Mouse (Mus musculus): ENCODE results near the gene Mertk. TPM values are rescaled to one million over a fixed set of nuclear protein-coding genes. Genes with fewer than 3 reads are reported as not detected.

Mertk gene
- total and polyA plus RNA-seq, 2 experiments from 2014 or later: 3.0 to 6.3 TPM

DNA sequence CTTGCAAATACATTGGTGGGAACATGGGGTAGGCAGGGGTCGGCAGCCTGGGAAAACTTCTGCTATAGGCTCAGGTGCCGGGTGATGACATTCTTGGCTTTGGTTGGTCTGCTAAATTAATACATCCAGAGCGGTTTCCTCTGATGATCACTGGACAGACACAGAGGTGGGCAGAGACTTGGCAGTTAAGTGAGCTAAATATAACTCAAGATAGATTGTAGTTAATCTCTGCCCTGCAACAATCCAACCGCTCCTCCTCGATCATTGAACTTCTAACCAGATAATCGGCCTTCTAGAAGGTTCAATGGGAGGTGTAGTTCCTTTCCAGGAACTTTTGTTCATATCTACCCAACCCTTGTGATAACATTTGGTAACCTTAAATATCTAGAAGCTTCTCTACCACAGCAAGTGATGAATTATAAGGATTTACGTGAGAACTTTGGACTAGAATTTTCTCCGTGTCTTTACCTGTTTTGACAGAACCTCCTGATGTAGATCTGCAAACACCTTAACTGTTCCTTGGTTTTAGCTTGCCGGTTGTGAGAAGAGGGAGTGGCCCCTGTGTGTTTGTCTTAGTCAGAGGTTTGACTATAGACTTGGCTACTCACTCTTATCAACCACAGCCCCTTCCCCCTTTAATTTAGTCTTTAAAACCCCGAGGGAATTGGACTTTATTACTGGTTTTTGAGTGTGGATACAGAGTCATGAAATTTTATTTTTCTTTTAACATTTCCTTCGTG is 92.3 kb downstream of the Mertk start:
- Histone ChIP-seq H3K27ac (no peak overlapping the region), H3K4me2 (ENCODE audit: low read depth, low read length) (no peak overlapping the region), H3K27me3 (ENCODE audit: insufficient read depth, low read length) (no peaks in the 10 kb centered on the region), H3K9ac (replicated peaks; ENCODE audit: low read length) (no peak overlapping the region), H3K4me3 (ENCODE audit: low read length) (no peak overlapping the region), H3K9me3 (ENCODE audit: low read length) (no peaks in the 10 kb centered on the region), H3K36me3 (ENCODE audit: insufficient read depth, low read length) (no peaks in the 10 kb centered on the region), H3K4me1 (ENCODE audit: insufficient read depth, low read length) (no peaks in the 10 kb centered on the region)
- DNase-seq (ENCODE audit: low spot score) (no peak), ATAC-seq (no peak)
- TF ChIP-seq CTCF (IDR thresholded peaks at IDR 0.05; ENCODE audit: low read depth): no peak
- WGBS: 91% methylated on average over 11 of the region's 11 CpGs

DNA sequence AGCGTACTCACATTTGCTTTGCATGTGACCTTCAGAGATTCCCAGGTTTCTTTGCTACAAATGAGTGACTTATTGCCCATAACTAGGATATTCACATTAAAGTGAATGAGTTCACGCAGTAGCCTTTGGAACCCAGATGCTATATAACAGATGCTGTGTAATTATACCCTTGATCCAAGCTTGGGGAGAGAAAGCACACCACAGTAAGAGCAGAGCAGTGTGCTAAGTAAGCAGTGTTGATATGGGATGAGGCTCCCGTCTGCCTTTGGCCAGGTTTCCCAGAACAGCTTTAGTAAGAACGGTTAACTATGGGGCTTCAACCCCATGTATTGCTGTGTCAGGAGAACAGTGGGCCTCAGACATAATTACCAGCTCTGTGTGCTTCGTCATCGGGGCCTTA is 95.2 kb downstream of the Mertk start:
- 64% methylated on average over 6 of the region's 6 CpGs for WGBS
- H3K9ac ChIP-seq (replicated peaks; ENCODE audit: low read length): no peak overlapping the region
- no peaks in the 10 kb centered on the region for H3K9me3 ChIP-seq (ENCODE audit: low read length)
- H3K4me2 ChIP-seq (ENCODE audit: low read depth, low read length): no peak overlapping the region
- no peak overlapping the region for H3K4me3 ChIP-seq (ENCODE audit: low read length)
- H3K4me1 ChIP-seq (ENCODE audit: insufficient read depth, low read length): no peaks in the 10 kb centered on the region
- no peak for ATAC-seq
- no peak for TF ChIP-seq CTCF (IDR thresholded peaks at IDR 0.05; ENCODE audit: low read depth)
- no peaks in the 10 kb centered on the region for H3K36me3 ChIP-seq (ENCODE audit: insufficient read depth, low read length)
- H3K27ac ChIP-seq: no peak overlapping the region
- no peak for DNase-seq (ENCODE audit: low spot score)
- H3K27me3 ChIP-seq (ENCODE audit: insufficient read depth, low read length): no peaks in the 10 kb centered on the region

DNA sequence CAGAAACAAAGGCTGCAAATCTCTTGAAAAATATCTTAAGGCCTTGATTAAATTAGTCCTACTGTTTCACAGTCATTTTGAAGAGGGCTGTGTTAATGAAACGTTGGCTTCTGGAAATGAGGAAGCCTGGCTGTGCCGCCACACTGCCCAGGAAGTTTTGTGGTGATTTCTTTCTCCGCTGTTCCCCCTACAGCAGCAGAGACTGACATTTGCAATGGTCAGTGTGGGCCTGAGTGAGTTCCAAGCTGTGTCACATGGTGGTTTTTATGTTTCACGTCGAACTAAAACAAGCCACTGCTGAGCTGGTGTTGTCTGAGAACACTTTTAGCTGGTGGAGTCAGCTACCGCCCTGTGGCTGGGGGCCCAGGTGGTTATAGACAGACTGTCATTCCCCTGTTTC is 97.7 kb downstream of the Mertk start:
- 73% methylated on average over 6 of the region's 6 CpGs for WGBS
- no peak for TF ChIP-seq CTCF (IDR thresholded peaks at IDR 0.05; ENCODE audit: low read depth)
- ATAC-seq: no peak

DNA sequence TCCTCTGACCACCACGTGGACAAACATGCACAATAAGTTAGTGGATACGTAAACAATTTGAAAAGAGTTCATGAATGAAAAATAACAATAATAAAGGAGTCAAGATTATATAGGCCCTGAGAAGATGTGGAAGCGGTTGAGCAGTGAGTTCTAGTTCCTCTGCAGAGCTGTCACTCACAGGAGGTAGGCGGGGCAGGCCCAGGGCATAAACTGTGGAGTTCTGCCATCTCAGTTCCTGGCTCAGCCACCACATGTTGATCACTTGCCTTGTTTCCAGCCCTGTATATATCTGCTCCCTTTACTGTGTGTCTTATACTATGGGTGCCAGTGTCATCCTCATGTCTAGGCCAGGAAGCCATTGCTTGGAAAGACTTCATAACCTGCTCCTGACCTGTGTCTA is 104.7 kb downstream of the Mertk start:
- no peaks in the 10 kb centered on the region for H3K36me3 ChIP-seq (ENCODE audit: insufficient read depth, low read length)
- H3K4me3 ChIP-seq (ENCODE audit: low read length): no peak overlapping the region
- ATAC-seq (no peak), DNase-seq (ENCODE audit: low spot score) (no peak)
- no peak for TF ChIP-seq CTCF (IDR thresholded peaks at IDR 0.05; ENCODE audit: low read depth)
- H3K9ac ChIP-seq (replicated peaks; ENCODE audit: low read length): no peak overlapping the region
- H3K27ac ChIP-seq: no peak overlapping the region
- H3K4me1 ChIP-seq (ENCODE audit: insufficient read depth, low read length): no peaks in the 10 kb centered on the region
- no peak overlapping the region for H3K4me2 ChIP-seq (ENCODE audit: low read depth, low read length)
- no peaks in the 10 kb centered on the region for H3K27me3 ChIP-seq (ENCODE audit: insufficient read depth, low read length)
- H3K9me3 ChIP-seq (ENCODE audit: low read length): no peaks in the 10 kb centered on the region
- WGBS: 89% methylated on average over 4 of the region's 4 CpGs

More for the DNA sequence above, 97.7 kb downstream of the Mertk start:
- H3K27ac ChIP-seq: no peak overlapping the region
- H3K27me3 ChIP-seq (ENCODE audit: insufficient read depth, low read length): no peaks in the 10 kb centered on the region
- no peaks in the 10 kb centered on the region for H3K4me1 ChIP-seq (ENCODE audit: insufficient read depth, low read length)
- no peak overlapping the region for H3K9ac ChIP-seq (replicated peaks; ENCODE audit: low read length)
- H3K4me3 ChIP-seq (ENCODE audit: low read length): no peak overlapping the region
- no peak overlapping the region for H3K4me2 ChIP-seq (ENCODE audit: low read depth, low read length)
- DNase-seq (ENCODE audit: low spot score): no peak
- no peaks in the 10 kb centered on the region for H3K9me3 ChIP-seq (ENCODE audit: low read length)
- H3K36me3 ChIP-seq (ENCODE audit: insufficient read depth, low read length): no peaks in the 10 kb centered on the region

- no peak overlapping the region for H3K4me2 ChIP-seq (ENCODE audit: low read depth, low read length)
Measured at GRCm38 (mm10) chr2:128805341-128805740, 106.6 kb downstream of the Mertk start.

DNA sequence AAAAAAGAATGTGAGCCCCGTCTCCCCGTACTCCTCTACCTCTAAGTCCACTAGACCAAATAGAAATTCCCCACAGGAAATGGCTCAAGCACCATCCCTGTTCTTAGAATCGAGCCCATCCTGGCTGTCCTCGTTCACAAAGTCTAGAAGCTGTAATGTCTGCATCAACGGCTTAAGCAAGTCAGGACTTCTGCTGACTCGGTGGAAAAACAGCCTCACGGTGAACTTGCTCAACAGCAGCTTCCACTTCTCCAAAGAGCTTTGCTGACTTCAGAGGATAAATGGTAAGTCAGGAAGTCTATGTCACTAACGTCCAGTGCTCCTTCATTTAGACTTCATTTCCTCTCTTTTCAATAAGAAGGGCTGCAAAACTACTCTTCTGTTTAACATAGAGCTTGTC is 107.8 kb downstream of the Mertk start:
- DNase-seq (ENCODE audit: low spot score) (peak; percentile 3), ATAC-seq (no peak)
- H3K4me3 ChIP-seq (ENCODE audit: low read length): no peak overlapping the region
- no peak overlapping the region for H3K4me2 ChIP-seq (ENCODE audit: low read depth, low read length)
- no peak overlapping the region for H3K27ac ChIP-seq
- H3K27me3 ChIP-seq (ENCODE audit: insufficient read depth, low read length): no peaks in the 10 kb centered on the region
- H3K4me1 ChIP-seq (ENCODE audit: insufficient read depth, low read length): no peaks in the 10 kb centered on the region
- WGBS: 76% methylated on average over 8 of the region's 8 CpGs
- H3K9me3 ChIP-seq (ENCODE audit: low read length): no peaks in the 10 kb centered on the region
- no peaks in the 10 kb centered on the region for H3K36me3 ChIP-seq (ENCODE audit: insufficient read depth, low read length)
- H3K9ac ChIP-seq (replicated peaks; ENCODE audit: low read length): no peak overlapping the region
- TF ChIP-seq CTCF (IDR thresholded peaks at IDR 0.05; ENCODE audit: low read depth): no peak

More at GRCm38 (mm10) chr2:128805341-128805740, 106.6 kb downstream of the Mertk start:
- H3K4me3 ChIP-seq (ENCODE audit: low read length): no peak overlapping the region
- H3K9ac ChIP-seq (replicated peaks; ENCODE audit: low read length): no peak overlapping the region
- ATAC-seq (no peak), DNase-seq (ENCODE audit: low spot score) (no peak)
- WGBS: 71% methylated on average over 4 of the region's 4 CpGs
- no peaks in the 10 kb centered on the region for H3K9me3 ChIP-seq (ENCODE audit: low read length)
- H3K27me3 ChIP-seq (ENCODE audit: insufficient read depth, low read length): no peaks in the 10 kb centered on the region
- no peaks in the 10 kb centered on the region for H3K4me1 ChIP-seq (ENCODE audit: insufficient read depth, low read length)
- no peak for TF ChIP-seq CTCF (IDR thresholded peaks at IDR 0.05; ENCODE audit: low read depth)
- H3K36me3 ChIP-seq (ENCODE audit: insufficient read depth, low read length): no peaks in the 10 kb centered on the region
- H3K27ac ChIP-seq: no peak overlapping the region

- ATAC-seq: no peak
- 29% methylated on average over 2 of the region's 2 CpGs for WGBS
Measured at GRCm38 (mm10) chr2:128812761-128813160, 114.0 kb downstream of the Mertk start.

More at GRCm38 (mm10) chr2:128812761-128813160, 114.0 kb downstream of the Mertk start:
- TF ChIP-seq CTCF (IDR thresholded peaks at IDR 0.05; ENCODE audit: low read depth): no peak
- Histone ChIP-seq H3K4me1 (ENCODE audit: insufficient read depth, low read length) (no peaks in the 10 kb centered on the region), H3K27ac (no peak overlapping the region), H3K4me2 (ENCODE audit: low read depth, low read length) (no peak overlapping the region), H3K9me3 (ENCODE audit: low read length) (no peaks in the 10 kb centered on the region), H3K4me3 (ENCODE audit: low read length) (no peak overlapping the region), H3K27me3 (ENCODE audit: insufficient read depth, low read length) (no peaks in the 10 kb centered on the region), H3K36me3 (ENCODE audit: insufficient read depth, low read length) (no peaks in the 10 kb centered on the region), H3K9ac (replicated peaks; ENCODE audit: low read length) (no peak overlapping the region)
- DNase-seq (ENCODE audit: low spot score): no peak
